Mouse (Mus musculus): ENCODE measurements around the gene Mboat2. TPM values are rescaled to one million over a fixed set of nuclear protein-coding genes. Genes with fewer than 3 reads are reported as not detected.

Mboat2 gene
- polyA plus RNA-seq, 1 experiment from 2014 or later = not detected

- WGBS (ENCODE audit: missing documents) = 93% methylated on average over 9 of the region's 9 CpGs
- H3K4me3 ChIP-seq (ENCODE audit: inconsistent target) = no peak overlapping the region
- no peaks in the 10 kb centered on the region for H3K36me3 ChIP-seq (ENCODE audit: inconsistent target)
- H3K79me2 ChIP-seq (ENCODE audit: inconsistent target) = no peaks in the 10 kb centered on the region
- no peak overlapping the region for H3K27ac ChIP-seq
Measured at GRCm38 (mm10) chr12:24841115-24841879, 10.6 kb downstream of the Mboat2 start.

- WGBS (ENCODE audit: missing documents) = 90% methylated on average over 11 of the region's 11 CpGs
- no peak overlapping the region for H3K27ac ChIP-seq
- H3K36me3 ChIP-seq (ENCODE audit: inconsistent target) = no peaks in the 10 kb centered on the region
- H3K79me2 ChIP-seq (ENCODE audit: inconsistent target) = no peaks in the 10 kb centered on the region
- no peak overlapping the region for H3K4me3 ChIP-seq (ENCODE audit: inconsistent target)
Measured at GRCm38 (mm10) chr12:24842299-24842910, 11.7 kb downstream of the Mboat2 start.

- no peaks in the 10 kb centered on the region for H3K36me3 ChIP-seq (ENCODE audit: inconsistent target)
- no peaks in the 10 kb centered on the region for H3K79me2 ChIP-seq (ENCODE audit: inconsistent target)
- 75% methylated on average over 6 of the region's 7 CpGs for WGBS (ENCODE audit: missing documents)
- H3K27ac ChIP-seq = no peak overlapping the region
- no peak overlapping the region for H3K4me3 ChIP-seq (ENCODE audit: inconsistent target)
Measured at GRCm38 (mm10) chr12:24843395-24844072, 12.9 kb downstream of the Mboat2 start.

- Histone ChIP-seq H3K36me3 (ENCODE audit: inconsistent target) (no peaks in the 10 kb centered on the region), H3K27ac (no peak overlapping the region), H3K4me3 (ENCODE audit: inconsistent target) (no peak overlapping the region), H3K79me2 (ENCODE audit: inconsistent target) (no peaks in the 10 kb centered on the region)
- 80% methylated on average over 4 of the region's 4 CpGs for whole genome bisulfite sequencing (ENCODE audit: missing documents)
Measured at GRCm38 (mm10) chr12:24845344-24845743, 14.7 kb downstream of the Mboat2 start.

GRCm38 (mm10) chr12:24848107-24848506 lies 17.4 kb downstream of the Mboat2 start:
- H3K4me3 ChIP-seq (ENCODE audit: inconsistent target) = no peak overlapping the region
- no peaks in the 10 kb centered on the region for H3K79me2 ChIP-seq (ENCODE audit: inconsistent target)
- no peaks in the 10 kb centered on the region for H3K36me3 ChIP-seq (ENCODE audit: inconsistent target)
- H3K27ac ChIP-seq = no peak overlapping the region
- WGBS (ENCODE audit: missing documents) = 93% methylated on average over 4 of the region's 5 CpGs

- no peak overlapping the region for H3K4me3 ChIP-seq (ENCODE audit: inconsistent target)
- no peak overlapping the region for H3K27ac ChIP-seq
- 88% methylated on average over 5 of the region's 5 CpGs for WGBS (ENCODE audit: missing documents)
Measured at GRCm38 (mm10) chr12:24857354-24857753, 26.7 kb downstream of the Mboat2 start.

GRCm38 (mm10) chr12:24859357-24859756 lies 28.7 kb downstream of the Mboat2 start:
- no peak overlapping the region for H3K27ac ChIP-seq
- H3K4me3 ChIP-seq (ENCODE audit: inconsistent target) = no peak overlapping the region
- 91% methylated on average over 7 of the region's 7 CpGs for WGBS (ENCODE audit: missing documents)
- no peaks in the 10 kb centered on the region for H3K79me2 ChIP-seq (ENCODE audit: inconsistent target)
- no peaks in the 10 kb centered on the region for H3K36me3 ChIP-seq (ENCODE audit: inconsistent target)

More at GRCm38 (mm10) chr12:24857354-24857753, 26.7 kb downstream of the Mboat2 start:
- Histone ChIP-seq H3K36me3 (ENCODE audit: inconsistent target) (no peaks in the 10 kb centered on the region), H3K79me2 (ENCODE audit: inconsistent target) (no peaks in the 10 kb centered on the region)

GRCm38 (mm10) chr12:24860436-24860835 lies 29.8 kb downstream of the Mboat2 start:
- no peak overlapping the region for H3K27ac ChIP-seq
- WGBS (ENCODE audit: missing documents) = 93% methylated on average over 9 of the region's 9 CpGs
- no peaks in the 10 kb centered on the region for H3K36me3 ChIP-seq (ENCODE audit: inconsistent target)
- H3K4me3 ChIP-seq (ENCODE audit: inconsistent target) = no peak overlapping the region
- H3K79me2 ChIP-seq (ENCODE audit: inconsistent target) = no peaks in the 10 kb centered on the region

- H3K27ac ChIP-seq = no peak overlapping the region
- no peaks in the 10 kb centered on the region for H3K36me3 ChIP-seq (ENCODE audit: inconsistent target)
- WGBS (ENCODE audit: missing documents) = 60% methylated on average over 1 of the region's 1 CpGs
- H3K4me3 ChIP-seq (ENCODE audit: inconsistent target) = no peak overlapping the region
- H3K79me2 ChIP-seq (ENCODE audit: inconsistent target) = no peaks in the 10 kb centered on the region
Measured at GRCm38 (mm10) chr12:24863762-24864161, 33.1 kb downstream of the Mboat2 start.

- WGBS (ENCODE audit: missing documents) = 90% methylated on average over 6 of the region's 6 CpGs
- no peak overlapping the region for H3K27ac ChIP-seq
- no peak overlapping the region for H3K4me3 ChIP-seq (ENCODE audit: inconsistent target)
- no peaks in the 10 kb centered on the region for H3K36me3 ChIP-seq (ENCODE audit: inconsistent target)
- H3K79me2 ChIP-seq (ENCODE audit: inconsistent target) = no peaks in the 10 kb centered on the region
Measured at GRCm38 (mm10) chr12:24866645-24867044, 36.0 kb downstream of the Mboat2 start.

- H3K4me3 ChIP-seq (ENCODE audit: inconsistent target) = no peak overlapping the region
- no peak overlapping the region for H3K27ac ChIP-seq
- no peaks in the 10 kb centered on the region for H3K36me3 ChIP-seq (ENCODE audit: inconsistent target)
- 17% methylated on average over 4 of the region's 4 CpGs for WGBS (ENCODE audit: missing documents)
- H3K79me2 ChIP-seq (ENCODE audit: inconsistent target) = no peaks in the 10 kb centered on the region
Measured at GRCm38 (mm10) chr12:24868694-24869093, 38.0 kb downstream of the Mboat2 start.

GRCm38 (mm10) chr12:24869231-24869630 lies 38.6 kb downstream of the Mboat2 start:
- H3K36me3 ChIP-seq (ENCODE audit: inconsistent target) = no peaks in the 10 kb centered on the region
- H3K4me3 ChIP-seq (ENCODE audit: inconsistent target) = no peak overlapping the region
- H3K79me2 ChIP-seq (ENCODE audit: inconsistent target) = no peaks in the 10 kb centered on the region
- WGBS (ENCODE audit: missing documents) = 5% methylated on average over 5 of the region's 5 CpGs
- H3K27ac ChIP-seq = no peak overlapping the region

GRCm38 (mm10) chr12:24870901-24871300 lies 40.2 kb downstream of the Mboat2 start:
- no peaks in the 10 kb centered on the region for H3K36me3 ChIP-seq (ENCODE audit: inconsistent target)

GRCm38 (mm10) chr12:24872264-24872663 lies 41.6 kb downstream of the Mboat2 start:
- Histone ChIP-seq H3K27ac (no peak overlapping the region), H3K36me3 (ENCODE audit: inconsistent target) (no peaks in the 10 kb centered on the region), H3K79me2 (ENCODE audit: inconsistent target) (no peaks in the 10 kb centered on the region), H3K4me3 (ENCODE audit: inconsistent target) (no peak overlapping the region)
- WGBS (ENCODE audit: missing documents) = 70% methylated on average over 8 of the region's 8 CpGs

More at GRCm38 (mm10) chr12:24870901-24871300, 40.2 kb downstream of the Mboat2 start:
- H3K4me3 ChIP-seq (ENCODE audit: inconsistent target) = no peak overlapping the region
- H3K79me2 ChIP-seq (ENCODE audit: inconsistent target) = no peaks in the 10 kb centered on the region
- no peak overlapping the region for H3K27ac ChIP-seq
- WGBS (ENCODE audit: missing documents) = 91% methylated on average over 4 of the region's 4 CpGs

- 92% methylated on average over 10 of the region's 10 CpGs for WGBS (ENCODE audit: missing documents)
- no peaks in the 10 kb centered on the region for H3K36me3 ChIP-seq (ENCODE audit: inconsistent target)
- H3K27ac ChIP-seq = no peak overlapping the region
- H3K79me2 ChIP-seq (ENCODE audit: inconsistent target) = no peaks in the 10 kb centered on the region
- no peak overlapping the region for H3K4me3 ChIP-seq (ENCODE audit: inconsistent target)
Measured at GRCm38 (mm10) chr12:24872689-24873088, 42.0 kb downstream of the Mboat2 start.

Measured in macrophage (primary cell).